Mouse (Mus musculus): ENCODE measurements around the gene Zbtb34. TPM values are rescaled to one million over a fixed set of nuclear protein-coding genes. Genes with fewer than 3 reads are reported as not detected.

Gene Zbtb34
- polyA plus RNA-seq, 1 experiment from 2014 or later, result 10.4 TPM

DNA sequence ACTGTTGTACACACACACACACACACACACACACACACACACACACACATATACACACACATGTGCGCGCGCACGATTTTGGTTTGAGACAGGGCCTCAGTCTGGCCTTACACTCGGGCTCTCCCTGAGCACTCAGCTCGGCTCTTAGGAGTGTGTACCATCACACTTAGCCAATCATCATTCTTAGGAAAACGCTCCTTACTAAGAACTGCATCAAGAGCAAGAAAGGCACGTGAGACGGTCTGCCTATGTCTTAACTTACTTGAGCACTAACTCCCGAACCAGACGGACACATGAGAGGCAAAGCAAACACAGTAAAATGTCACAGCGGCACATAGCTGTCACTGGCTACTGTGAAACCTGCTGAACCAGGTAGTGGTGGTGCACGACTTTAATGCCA, 17.1 kb downstream of the Zbtb34 start:
- no peak overlapping the region for H3K4me3 ChIP-seq (replicated peaks)
- no peaks in the 10 kb centered on the region for H3K9me3 ChIP-seq
- H3K9ac ChIP-seq, result no peak overlapping the region
- no peak overlapping the region for H3K4me2 ChIP-seq
- H3K27me3 ChIP-seq, result no peaks in the 10 kb centered on the region
- H3K27ac ChIP-seq, result no peak overlapping the region
- no peaks in the 10 kb centered on the region for H3K4me1 ChIP-seq
- H3K36me3 ChIP-seq (replicated peaks), result peaks cover 33% of the 10 kb centered on the region
- 93% methylated on average over 13 of the region's 13 CpGs for WGBS
- ATAC-seq (ENCODE audit: low FRiP score), result no peak

GRCm38 (mm10) chr2:33412111-33412510, 19.0 kb downstream of the Zbtb34 start:
- H3K9ac ChIP-seq, result no peak overlapping the region
- no peak overlapping the region for H3K4me2 ChIP-seq
- no peak overlapping the region for H3K4me3 ChIP-seq (replicated peaks)
- no peak for ATAC-seq (ENCODE audit: low FRiP score)
- peaks cover 38% of the 10 kb centered on the region for H3K36me3 ChIP-seq (replicated peaks)
- WGBS, result 83% methylated on average over 14 of the region's 14 CpGs
- no peaks in the 10 kb centered on the region for H3K9me3 ChIP-seq
- no peak overlapping the region for H3K27ac ChIP-seq
- no peaks in the 10 kb centered on the region for H3K27me3 ChIP-seq
- H3K4me1 ChIP-seq, result no peaks in the 10 kb centered on the region

- 84% methylated on average over 4 of the region's 4 CpGs for WGBS
- no peaks in the 10 kb centered on the region for H3K27me3 ChIP-seq
- H3K4me2 ChIP-seq, result no peak overlapping the region
- ATAC-seq (ENCODE audit: low FRiP score), result no peak
- no peak overlapping the region for H3K4me3 ChIP-seq (replicated peaks)
- H3K36me3 ChIP-seq (replicated peaks), result 0 out of 2 replicates have a peak, but pooled peaks cover 3% of the 10 kb centered on the region
- no peak overlapping the region for H3K27ac ChIP-seq
- no peaks in the 10 kb centered on the region for H3K9me3 ChIP-seq
- no peaks in the 10 kb centered on the region for H3K4me1 ChIP-seq
- no peak overlapping the region for H3K9ac ChIP-seq
Measured at GRCm38 (mm10) chr2:33403511-33404003, 27.6 kb downstream of the Zbtb34 start.

GRCm38 (mm10) chr2:33402638-33403037, 28.5 kb downstream of the Zbtb34 start:
- Histone ChIP-seq H3K9ac (no peak overlapping the region), H3K4me3 (replicated peaks) (no peak overlapping the region), H3K27me3 (no peaks in the 10 kb centered on the region), H3K4me1 (no peaks in the 10 kb centered on the region), H3K9me3 (no peaks in the 10 kb centered on the region), H3K27ac (no peak overlapping the region), H3K4me2 (no peak overlapping the region), H3K36me3 (replicated peaks) (no peaks in the 10 kb centered on the region)
- 69% methylated on average over 5 of the region's 5 CpGs for WGBS
- no peak for ATAC-seq (ENCODE audit: low FRiP score)

DNA sequence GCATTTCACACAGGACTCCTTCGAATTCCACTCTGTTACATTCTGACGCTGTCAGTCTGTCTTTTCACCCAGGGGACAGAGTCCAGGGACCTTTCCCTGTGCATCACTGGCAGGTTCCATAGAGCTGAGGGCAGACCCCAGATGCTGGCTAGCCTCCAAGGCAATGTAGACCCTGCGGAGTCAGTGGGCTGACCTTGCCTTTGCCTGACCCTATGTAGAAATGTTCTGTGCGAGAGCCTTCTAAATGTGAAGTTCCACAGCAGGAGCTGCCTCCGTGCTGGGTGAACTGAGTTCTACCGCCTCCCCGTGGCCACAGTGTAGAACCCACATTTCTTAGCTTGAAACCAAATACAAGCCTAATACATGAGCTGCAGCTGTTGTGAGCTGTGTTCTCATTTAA, 28.9 kb downstream of the Zbtb34 start:
- no peak overlapping the region for H3K4me2 ChIP-seq
- ATAC-seq (ENCODE audit: low FRiP score), result no peak
- H3K4me1 ChIP-seq, result no peaks in the 10 kb centered on the region
- no peak overlapping the region for H3K4me3 ChIP-seq (replicated peaks)
- H3K9me3 ChIP-seq, result no peaks in the 10 kb centered on the region
- no peaks in the 10 kb centered on the region for H3K27me3 ChIP-seq
- H3K9ac ChIP-seq, result no peak overlapping the region
- WGBS, result 40% methylated on average over 7 of the region's 7 CpGs
- no peaks in the 10 kb centered on the region for H3K36me3 ChIP-seq (replicated peaks)
- H3K27ac ChIP-seq, result no peak overlapping the region

DNA sequence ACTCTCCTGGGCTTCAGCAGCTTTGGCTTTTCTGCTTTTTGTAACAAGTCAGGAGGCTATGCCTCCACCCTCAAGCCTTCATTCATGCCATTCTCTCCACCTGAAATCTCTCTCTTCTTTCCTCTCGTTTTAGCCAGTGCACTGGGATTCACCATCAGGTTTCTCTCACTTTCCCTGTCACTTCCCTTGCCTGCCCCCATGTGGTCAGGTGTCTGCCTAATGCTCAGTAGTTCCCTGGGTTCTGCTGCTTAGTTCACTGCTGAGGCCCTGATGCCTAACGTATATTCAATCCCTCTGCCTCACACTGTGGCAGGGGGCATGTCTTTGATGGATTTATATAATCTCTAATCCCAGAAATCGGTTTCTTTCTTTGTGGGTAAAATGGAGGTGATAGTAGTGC, 29.9 kb downstream of the Zbtb34 start:
- no peak overlapping the region for H3K4me3 ChIP-seq (replicated peaks)
- no peaks in the 10 kb centered on the region for H3K36me3 ChIP-seq (replicated peaks)
- H3K4me2 ChIP-seq, result no peak overlapping the region
- H3K9ac ChIP-seq, result no peak overlapping the region
- 38% methylated on average over 3 of the region's 3 CpGs for WGBS
- no peaks in the 10 kb centered on the region for H3K27me3 ChIP-seq
- H3K9me3 ChIP-seq, result no peaks in the 10 kb centered on the region
- no peaks in the 10 kb centered on the region for H3K4me1 ChIP-seq
- no peak for ATAC-seq (ENCODE audit: low FRiP score)
- H3K27ac ChIP-seq, result no peak overlapping the region

DNA sequence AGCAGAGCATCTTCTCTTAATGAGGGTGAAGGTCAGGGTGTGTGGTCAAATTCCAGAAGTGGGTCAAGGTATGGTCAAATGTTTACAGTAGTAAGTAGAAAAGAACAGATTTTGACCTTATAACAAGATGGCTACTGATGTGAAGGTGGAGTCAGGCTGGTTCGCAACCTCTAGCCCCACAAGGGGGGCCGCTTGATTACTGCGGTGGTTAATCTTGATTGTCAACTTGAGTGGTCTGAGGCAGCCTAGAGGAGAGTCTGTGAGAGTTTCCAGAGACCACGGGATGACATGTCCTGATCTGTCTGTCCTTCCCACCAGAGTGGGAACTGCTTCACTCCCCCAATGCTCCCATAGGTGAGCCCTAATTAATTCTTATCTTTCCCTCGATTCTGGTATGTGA, 30.6 kb downstream of the Zbtb34 start:
- H3K9ac ChIP-seq, result no peak overlapping the region
- 84% methylated on average over 5 of the region's 5 CpGs for WGBS

DNA sequence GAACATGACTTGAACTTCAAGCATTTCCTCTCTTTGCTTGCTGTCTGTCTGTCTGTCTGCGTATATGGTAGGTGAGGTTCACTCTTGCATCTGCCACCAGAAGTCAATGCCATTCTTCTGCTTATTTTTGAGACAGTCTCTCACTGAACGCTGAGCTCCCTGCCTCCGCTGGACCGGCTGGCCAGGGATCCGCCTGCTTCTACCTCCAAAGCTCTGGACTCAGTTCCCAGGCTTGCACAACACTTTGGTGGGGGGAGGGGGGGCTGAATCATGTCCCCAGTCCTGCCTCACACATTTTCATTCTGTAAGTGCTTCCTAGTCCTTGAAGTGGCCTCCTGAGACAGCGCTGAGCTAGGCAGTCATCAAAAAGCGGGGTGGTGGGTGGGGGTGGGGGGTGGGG, 32.0 kb downstream of the Zbtb34 start:
- Histone ChIP-seq H3K4me3 (replicated peaks) (no peak overlapping the region), H3K4me2 (no peak overlapping the region), H3K4me1 (no peaks in the 10 kb centered on the region), H3K9ac (no peak overlapping the region), H3K9me3 (no peaks in the 10 kb centered on the region), H3K27me3 (no peaks in the 10 kb centered on the region), H3K27ac (no peak overlapping the region), H3K36me3 (replicated peaks) (no peaks in the 10 kb centered on the region)
- ATAC-seq (ENCODE audit: low FRiP score), result no peak
- WGBS, result 87% methylated on average over 7 of the region's 7 CpGs

More for the DNA sequence above, 30.6 kb downstream of the Zbtb34 start:
- Histone ChIP-seq H3K4me1 (no peaks in the 10 kb centered on the region), H3K4me2 (no peak overlapping the region), H3K4me3 (replicated peaks) (no peak overlapping the region), H3K36me3 (replicated peaks) (no peaks in the 10 kb centered on the region), H3K9me3 (no peaks in the 10 kb centered on the region), H3K27ac (no peak overlapping the region), H3K27me3 (no peaks in the 10 kb centered on the region)
- no peak for ATAC-seq (ENCODE audit: low FRiP score)

DNA sequence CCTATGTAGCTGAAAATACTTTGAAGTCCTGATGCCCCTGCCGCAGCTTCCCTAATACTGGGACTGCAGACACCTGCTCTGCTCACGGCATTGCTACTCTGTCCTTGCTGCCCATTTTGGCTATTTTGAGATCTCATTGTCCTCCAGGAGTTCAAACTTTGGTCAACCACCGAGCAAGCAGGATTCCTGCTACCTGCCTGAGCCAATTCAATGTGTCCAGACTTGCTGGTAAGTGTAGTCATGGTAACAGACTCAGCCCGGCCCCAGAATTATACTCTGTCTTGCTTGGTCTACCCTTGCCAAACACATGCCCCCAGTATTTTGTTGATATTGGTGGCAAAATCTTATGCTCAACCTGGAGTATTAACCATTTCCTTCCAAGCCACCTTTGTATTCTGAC, 34.1 kb downstream of the Zbtb34 start:
- no peaks in the 10 kb centered on the region for H3K36me3 ChIP-seq (replicated peaks)
- no peak overlapping the region for H3K4me3 ChIP-seq (replicated peaks)
- 82% methylated on average over 4 of the region's 4 CpGs for WGBS
- no peak overlapping the region for H3K27ac ChIP-seq
- H3K9ac ChIP-seq, result no peak overlapping the region
- H3K27me3 ChIP-seq, result no peaks in the 10 kb centered on the region
- no peak for ATAC-seq (ENCODE audit: low FRiP score)
- H3K4me2 ChIP-seq, result no peak overlapping the region
- H3K9me3 ChIP-seq, result no peaks in the 10 kb centered on the region
- no peaks in the 10 kb centered on the region for H3K4me1 ChIP-seq

DNA sequence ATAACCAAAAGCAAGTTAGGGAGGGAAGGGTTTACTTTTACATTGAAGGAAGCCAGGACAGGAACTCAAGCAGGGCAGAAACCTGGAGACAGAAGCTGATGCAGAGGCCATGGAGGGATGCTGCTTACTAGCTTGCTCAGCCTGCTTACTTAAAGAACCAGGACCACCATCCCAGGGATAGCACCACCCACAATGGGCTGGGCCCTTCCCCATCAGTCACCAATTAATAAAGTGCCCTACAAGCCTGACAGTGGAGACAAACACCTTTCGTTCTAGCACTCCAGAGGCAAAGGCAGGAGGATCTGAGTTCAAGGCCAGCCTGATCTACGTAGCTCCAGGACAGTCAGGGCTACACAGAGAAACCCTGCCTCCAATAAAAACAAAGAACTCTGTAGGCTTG, 36.1 kb downstream of the Zbtb34 start:
- ATAC-seq (ENCODE audit: low FRiP score), result no peak
- no peak overlapping the region for H3K27ac ChIP-seq
- H3K36me3 ChIP-seq (replicated peaks), result no peaks in the 10 kb centered on the region
- no peak overlapping the region for H3K4me2 ChIP-seq
- no peak overlapping the region for H3K4me3 ChIP-seq (replicated peaks)
- no peaks in the 10 kb centered on the region for H3K27me3 ChIP-seq
- H3K4me1 ChIP-seq, result no peaks in the 10 kb centered on the region
- H3K9me3 ChIP-seq, result no peaks in the 10 kb centered on the region
- no peak overlapping the region for H3K9ac ChIP-seq
- WGBS, result 80% methylated on average over 2 of the region's 2 CpGs

GRCm38 (mm10) chr2:33393951-33394635, 37.0 kb downstream of the Zbtb34 start:
- Histone ChIP-seq H3K36me3 (replicated peaks) (no peaks in the 10 kb centered on the region), H3K4me2 (no peak overlapping the region), H3K9ac (no peak overlapping the region), H3K4me3 (replicated peaks) (no peak overlapping the region), H3K27me3 (no peaks in the 10 kb centered on the region), H3K27ac (0 out of 2 replicates have a peak overlapping the region, but pooled peaks have one; percentile 19), H3K9me3 (no peaks in the 10 kb centered on the region), H3K4me1 (no peaks in the 10 kb centered on the region)
- WGBS, result 80% methylated on average over 11 of the region's 11 CpGs
- ATAC-seq (ENCODE audit: low FRiP score), result no peak

GRCm38 (mm10) chr2:33393021-33393420, 38.1 kb downstream of the Zbtb34 start:
- no peak for ATAC-seq (ENCODE audit: low FRiP score)
- H3K4me2 ChIP-seq, result no peak overlapping the region

More at GRCm38 (mm10) chr2:33393021-33393420, 38.1 kb downstream of the Zbtb34 start:
- Histone ChIP-seq H3K27ac (no peak overlapping the region), H3K4me3 (replicated peaks) (no peak overlapping the region), H3K9ac (no peak overlapping the region), H3K27me3 (no peaks in the 10 kb centered on the region), H3K9me3 (no peaks in the 10 kb centered on the region), H3K36me3 (replicated peaks) (no peaks in the 10 kb centered on the region), H3K4me1 (no peaks in the 10 kb centered on the region)

All from forebrain, embryonic 12.5 days (tissue).